Mouse (Mus musculus) ES-Bruce4 (cell line): ENCODE data around the gene Pamr1. TPM values are rescaled to one million over a fixed set of nuclear protein-coding genes. Genes with fewer than 3 reads are reported as not detected.

Experiments used
- H3K27ac ChIP-seq: 2 replicates; pipeline ENCODE4 v1.5.1; 2012; ENCODE audit warnings: low read length, inconsistent platforms; ENCODE audit not compliant: insufficient read depth
- H3K27me3 ChIP-seq: 2 replicates; pipeline ENCODE4 v1.6.1; 2012; ENCODE audit warnings: mild to moderate bottlenecking, low read length, inconsistent platforms; ENCODE audit not compliant: control insufficient read depth, poor library complexity, insufficient read depth, severe bottlenecking
- H3K36me3 ChIP-seq: 2 replicates; pipeline ENCODE4 v1.6.1; 2012; ENCODE audit warnings: inconsistent platforms, mild to moderate bottlenecking, low read length, moderate library complexity; ENCODE audit not compliant: control insufficient read depth, poor library complexity, insufficient read depth, severe bottlenecking
- H3K4me1 ChIP-seq: one replicate; pipeline ENCODE4 v1.8.1; 2011; ENCODE audit warnings: low read length; ENCODE audit not compliant: control insufficient read depth, insufficient read depth
- H3K4me3 ChIP-seq: 2 replicates; pipeline ENCODE4 v1.5.1; 2011; ENCODE audit warnings: low read depth, mild to moderate bottlenecking, low read length
- H3K9ac ChIP-seq: 2 replicates; pipeline ENCODE4 v1.6.1; 2012; ENCODE audit warnings: low read depth, mild to moderate bottlenecking, inconsistent platforms; ENCODE audit not compliant: poor library complexity, severe bottlenecking
- H3K9me3 ChIP-seq: replicated peaks from 2 replicates; pipeline ENCODE4 v1.6.1; 2012; ENCODE audit warnings: mild to moderate bottlenecking, low read length, inconsistent platforms; ENCODE audit not compliant: control insufficient read depth, poor library complexity, insufficient read depth, severe bottlenecking
- CTCF ChIP-seq: IDR thresholded peaks from one replicate; pipeline ENCODE4 v1.8.1; 2011; ENCODE audit warnings: low read depth, low read length
- EP300 ChIP-seq: IDR thresholded peaks from 2 replicates; pipeline ENCODE4 v1.6.1; 2011; ENCODE audit warnings: low read depth, low read length; ENCODE audit not compliant: insufficient read depth
- POLR2A ChIP-seq: IDR thresholded peaks from one replicate; pipeline ENCODE4 v1.8.1; 2011; ENCODE audit warnings: low read length; ENCODE audit not compliant: insufficient read depth
- polyA plus RNA-seq: library from polyadenylated mRNA; stranded (reverse); fragments of >200 nt; gene quantifications from 2 replicates; pipeline ENCODE4 v1.2.4, GENCODE M21; 2011; ENCODE audit warnings: low read depth; ENCODE audit not compliant: missing spikeins, insufficient read depth, insufficient read length

Gene Pamr1
- polyA plus RNA-seq, 1 experiment: 0.21 TPM

DNA sequence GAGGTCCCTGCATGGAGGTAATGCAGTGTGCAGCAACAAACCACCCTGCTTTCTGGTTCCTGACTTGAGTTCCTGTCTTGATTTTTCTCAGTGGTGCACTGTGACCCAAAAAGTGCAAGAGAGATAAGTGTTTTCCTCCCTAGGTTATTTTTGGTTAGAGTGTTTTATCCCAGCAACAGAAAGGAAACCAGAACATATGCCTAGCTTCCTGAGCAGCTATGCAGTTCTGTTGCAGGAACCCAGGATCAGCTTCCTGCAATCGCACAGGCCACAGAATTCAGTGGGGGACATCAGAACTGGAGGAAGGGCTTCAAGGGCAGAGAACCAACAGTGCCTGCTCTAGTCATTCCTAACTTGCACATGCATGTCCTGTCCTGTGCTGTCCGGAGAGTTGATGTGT lies 66.8 kb downstream of the Pamr1 start:
- no peak overlapping the region for H3K4me3 ChIP-seq
- H3K27me3 ChIP-seq: no peaks in the 10 kb centered on the region
- H3K27ac ChIP-seq: no peak overlapping the region
- no peaks in the 10 kb centered on the region for H3K4me1 ChIP-seq
- no peak for TF ChIP-seq EP300
- no peak for TF ChIP-seq CTCF
- H3K9ac ChIP-seq: no peak overlapping the region
- H3K9me3 ChIP-seq: no peaks in the 10 kb centered on the region
- no peaks in the 10 kb centered on the region for H3K36me3 ChIP-seq

DNA sequence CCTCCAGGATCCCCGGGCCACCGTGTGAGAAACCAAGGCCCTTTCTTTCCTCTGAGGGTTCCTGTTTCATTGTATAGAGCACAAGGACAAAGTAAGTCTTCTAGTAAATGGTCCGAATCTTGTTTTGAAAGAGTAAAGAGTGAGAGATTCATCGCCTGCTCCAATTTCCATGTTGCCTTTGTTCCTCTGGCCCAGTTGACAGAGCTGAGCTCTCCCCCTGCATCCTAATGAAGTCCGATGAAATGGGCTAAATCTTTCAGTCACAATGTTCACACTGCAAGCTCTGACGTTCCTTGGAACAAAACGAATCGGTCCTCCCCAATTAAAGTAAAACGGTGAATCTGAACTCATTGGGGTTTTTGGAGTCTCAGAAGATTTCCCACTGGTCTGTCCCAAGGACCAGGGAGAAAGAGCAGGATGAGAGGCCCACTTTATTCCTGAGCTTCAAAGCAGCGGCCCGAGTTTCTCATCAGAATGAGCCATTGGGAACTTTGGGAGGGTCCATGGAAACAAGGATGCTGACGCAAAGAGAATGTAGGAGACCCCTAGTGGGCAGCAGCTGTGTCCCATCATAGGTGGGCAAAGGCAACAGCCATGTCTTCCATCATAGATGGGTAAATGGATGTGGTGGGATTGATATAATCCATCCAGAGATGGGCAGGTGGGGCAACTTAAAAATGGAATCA lies 71.1 kb downstream of the Pamr1 start:
- TF ChIP-seq CTCF (no peak), EP300 (no peak), POLR2A (no peak)
- Histone ChIP-seq H3K4me3 (no peak overlapping the region), H3K9me3 (no peaks in the 10 kb centered on the region), H3K9ac (no peak overlapping the region), H3K36me3 (no peaks in the 10 kb centered on the region), H3K27ac (no peak overlapping the region), H3K27me3 (no peaks in the 10 kb centered on the region), H3K4me1 (no peaks in the 10 kb centered on the region)

DNA sequence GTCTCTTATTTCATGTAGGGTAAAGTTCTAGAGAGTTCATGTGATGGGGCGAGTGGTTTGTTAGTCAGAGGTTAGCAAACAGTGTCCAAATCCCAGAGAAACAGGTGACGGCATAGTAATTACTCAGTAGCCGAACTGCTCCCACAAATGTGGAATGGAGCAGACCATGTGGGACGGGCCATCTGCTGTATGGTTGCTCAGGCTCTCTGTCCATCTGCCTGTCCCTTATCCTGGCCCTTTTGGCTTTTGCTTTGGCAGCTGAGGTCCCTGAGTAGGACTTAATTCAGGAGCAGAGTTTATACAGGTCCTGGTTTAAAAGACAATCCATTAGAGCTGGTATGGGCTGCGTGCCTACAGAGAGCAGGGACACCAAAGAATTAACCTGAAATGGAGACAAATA lies 72.4 kb downstream of the Pamr1 start:
- Histone ChIP-seq H3K9me3 (no peaks in the 10 kb centered on the region), H3K27me3 (no peaks in the 10 kb centered on the region), H3K27ac (no peak overlapping the region), H3K36me3 (no peaks in the 10 kb centered on the region), H3K4me3 (no peak overlapping the region), H3K4me1 (no peaks in the 10 kb centered on the region), H3K9ac (no peak overlapping the region)
- TF ChIP-seq EP300 (no peak), POLR2A (no peak), CTCF (no peak)

DNA sequence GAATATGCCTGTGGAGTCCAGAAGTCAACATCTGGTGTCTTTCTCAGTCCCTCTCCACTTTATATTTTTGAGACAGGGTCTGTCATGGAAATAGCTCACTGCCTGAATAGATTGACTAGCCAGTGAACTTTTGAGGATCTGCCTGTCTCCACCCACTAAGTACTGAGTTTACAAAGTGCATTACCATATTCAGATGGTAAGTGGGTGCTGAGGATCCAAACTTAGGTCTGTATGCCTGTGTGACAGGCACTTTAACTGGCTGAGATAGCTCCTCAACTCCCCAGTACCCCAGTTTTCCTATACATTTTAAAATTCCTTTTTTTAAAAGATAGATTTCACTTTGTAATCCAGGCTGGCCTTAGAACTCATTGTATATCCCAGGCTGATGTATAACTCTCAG lies 73.1 kb downstream of the Pamr1 start:
- no peaks in the 10 kb centered on the region for H3K4me1 ChIP-seq
- no peak overlapping the region for H3K4me3 ChIP-seq
- TF ChIP-seq CTCF (no peak), EP300 (no peak), POLR2A (no peak)

GRCm38 (mm10) chr2:102624538-102624937 lies 74.7 kb downstream of the Pamr1 start:
- no peaks in the 10 kb centered on the region for H3K9me3 ChIP-seq
- no peak overlapping the region for H3K4me3 ChIP-seq
- no peaks in the 10 kb centered on the region for H3K4me1 ChIP-seq
- TF ChIP-seq CTCF: no peak
- TF ChIP-seq EP300: no peak
- no peak for TF ChIP-seq POLR2A
- no peaks in the 10 kb centered on the region for H3K36me3 ChIP-seq
- H3K27ac ChIP-seq: no peak overlapping the region
- no peak overlapping the region for H3K9ac ChIP-seq
- H3K27me3 ChIP-seq: no peaks in the 10 kb centered on the region

More for the DNA sequence above, 73.1 kb downstream of the Pamr1 start:
- Histone ChIP-seq H3K9me3 (no peaks in the 10 kb centered on the region), H3K9ac (no peak overlapping the region), H3K27me3 (no peaks in the 10 kb centered on the region), H3K27ac (no peak overlapping the region), H3K36me3 (no peaks in the 10 kb centered on the region)

- Histone ChIP-seq H3K9me3 (no peaks in the 10 kb centered on the region), H3K27ac (no peak overlapping the region), H3K36me3 (no peaks in the 10 kb centered on the region), H3K9ac (no peak overlapping the region), H3K4me1 (no peaks in the 10 kb centered on the region), H3K4me3 (no peak overlapping the region), H3K27me3 (no peaks in the 10 kb centered on the region)
- TF ChIP-seq CTCF (no peak), EP300 (no peak), POLR2A (no peak)
Measured at GRCm38 (mm10) chr2:102632361-102632760, 82.5 kb downstream of the Pamr1 start.
